Mouse (Mus musculus): ENCODE results near the gene Gm20388. TPM values are rescaled to one million over a fixed set of nuclear protein-coding genes. Genes with fewer than 3 reads are reported as not detected.
A peak's percentile ranks its signal among the peaks of the same experiment; 100 is the strongest.

Gene Gm20388
- total RNA-seq, 2 experiments from 2014 or later: 1.9 to 2.0 TPM

DNA sequence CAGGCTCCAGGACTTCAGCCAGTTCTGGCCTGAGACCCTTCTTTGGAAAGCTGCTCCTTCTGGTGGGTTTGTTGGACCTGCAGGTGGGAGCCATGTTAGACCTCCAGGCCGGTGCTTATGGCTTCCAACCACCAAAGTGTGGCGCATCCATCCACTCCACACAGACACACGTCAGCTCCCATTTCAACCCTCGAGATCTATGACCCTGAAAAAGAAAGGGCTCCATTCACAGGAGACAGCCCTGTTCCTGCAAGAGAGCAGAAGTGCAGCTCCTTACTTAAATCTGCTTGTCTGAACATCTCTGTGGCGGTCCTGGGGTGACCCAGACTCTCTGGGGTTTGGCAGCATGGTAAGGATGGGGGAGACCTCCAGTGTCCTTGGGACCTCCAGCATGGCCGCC lies 1182.9 kb downstream of the Gm20388 start:
- DNase-seq: no peak

GRCm38 (mm10) chr8:121104049-121104818 lies 1193.6 kb downstream of the Gm20388 start:
- peak; percentile 87 for DNase-seq

DNA sequence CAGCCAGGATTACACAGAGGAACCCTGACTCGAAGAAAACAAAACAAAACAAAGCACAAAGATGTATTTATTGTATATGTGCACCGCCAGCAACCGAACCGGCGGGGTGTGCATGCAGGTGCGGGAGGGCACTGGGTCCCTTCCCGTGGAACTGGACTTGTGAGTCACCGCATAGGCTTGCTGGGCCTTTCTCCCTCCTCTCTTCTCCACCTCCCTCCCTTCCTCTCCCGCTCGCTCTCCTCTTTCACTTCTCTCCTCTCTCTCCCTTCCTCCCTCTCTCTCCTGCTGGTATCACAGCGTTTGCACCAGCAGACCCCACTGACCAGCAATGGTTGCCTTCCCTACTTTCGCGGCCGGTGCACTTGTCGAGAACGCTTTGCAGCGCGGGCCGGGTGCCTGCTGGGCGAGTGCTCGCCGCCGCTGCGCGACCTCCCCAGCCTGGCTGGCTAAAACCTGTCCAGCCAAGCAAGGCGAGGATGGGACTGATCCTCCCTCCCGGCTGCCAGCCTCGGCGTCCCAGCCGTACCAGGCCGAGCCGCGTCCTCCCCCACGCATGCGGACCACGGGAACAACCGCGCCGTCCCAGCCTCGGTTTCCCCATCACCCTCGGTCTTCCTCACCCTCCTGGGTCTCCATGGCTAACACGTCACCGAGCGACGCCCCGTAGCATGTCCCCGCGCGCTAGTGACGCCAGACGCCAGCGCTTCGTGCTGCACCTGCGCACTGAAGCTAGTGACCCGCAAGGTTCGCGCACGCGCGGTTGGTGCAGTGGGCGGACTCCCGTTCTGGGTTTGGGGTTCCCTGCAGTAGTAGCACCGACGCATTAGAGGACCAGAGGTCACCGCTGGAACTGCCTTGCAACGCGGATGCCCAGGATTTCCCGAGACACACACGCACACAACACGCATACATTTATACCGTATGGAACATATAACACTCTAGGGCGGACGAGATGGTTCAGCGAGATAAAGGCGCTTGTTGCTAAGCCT lies 1197.3 kb downstream of the Gm20388 start, which contains the start of gene Mthfsd:
Gene Mthfsd, minus strand, starts transcription at position 725 of the 989 bp plus-strand sequence.
- DNase-seq: peak; percentile 99

- DNase-seq: no peak
Observed at GRCm38 (mm10) chr8:121108657-121109056, 1198.0 kb downstream of the Gm20388 start.

DNA sequence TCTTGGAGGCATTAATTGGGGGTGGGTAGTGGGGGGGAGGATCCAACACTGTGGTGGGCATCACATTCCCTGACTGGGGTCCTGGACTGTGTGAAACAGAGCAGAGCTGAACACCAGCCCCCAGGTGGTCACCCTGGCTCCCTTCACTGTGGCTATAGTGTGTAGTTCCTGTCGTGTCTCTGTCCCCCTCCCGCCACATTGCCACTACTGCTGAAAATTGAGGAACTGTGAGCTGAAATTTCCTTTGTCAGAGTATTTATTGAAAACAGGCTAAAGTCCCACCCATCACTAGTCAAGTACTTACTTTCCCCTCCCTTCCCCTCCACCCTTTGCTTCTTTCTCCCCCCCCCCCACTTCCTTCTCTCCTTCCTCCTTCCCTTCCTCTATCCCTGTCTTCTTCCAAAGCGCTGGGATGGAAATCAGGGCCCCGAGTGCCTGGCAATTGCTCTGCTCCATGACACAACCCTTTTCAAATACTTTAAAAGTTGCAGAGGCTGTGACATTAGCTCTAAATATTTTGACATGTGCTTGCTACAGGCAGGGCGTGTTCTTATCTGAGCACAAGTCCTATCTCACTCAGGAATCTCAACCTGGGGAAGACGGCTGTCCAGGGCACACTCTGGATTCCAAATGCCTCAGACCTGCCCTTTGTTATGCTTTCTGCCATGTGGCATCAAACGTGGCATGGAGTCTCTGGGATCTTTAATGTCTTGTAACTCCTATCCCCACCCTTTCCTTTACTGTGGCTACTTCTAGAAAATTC lies 1200.7 kb downstream of the Gm20388 start:
- DNase-seq: no peak

DNA sequence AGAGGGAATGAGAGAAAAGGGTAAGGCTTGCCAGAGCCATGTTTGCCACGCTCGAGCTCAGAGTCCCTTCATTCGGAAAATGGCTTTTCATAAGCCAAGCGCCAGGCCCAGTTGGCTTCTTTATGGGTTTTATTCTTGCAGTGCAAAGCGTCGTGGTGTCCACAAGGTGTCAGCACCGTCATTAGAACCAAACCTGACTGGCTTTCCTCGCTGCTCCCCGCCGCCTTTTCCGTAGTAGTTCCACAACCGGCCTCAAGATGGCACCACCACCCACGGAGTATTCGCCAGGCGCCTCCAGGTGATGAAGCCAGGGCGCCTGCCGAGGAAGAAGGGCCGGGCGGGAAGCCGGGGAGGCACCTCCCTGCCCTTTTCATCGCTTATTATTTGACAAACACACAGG lies 1202.6 kb downstream of the Gm20388 start:
- peak; percentile 98 for DNase-seq

- DNase-seq: no peak
Observed at GRCm38 (mm10) chr8:121115136-121115535, 1204.5 kb downstream of the Gm20388 start.

GRCm38 (mm10) chr8:121115948-121116347 lies 1205.3 kb downstream of the Gm20388 start, which contains the start of gene Foxc2:
TSS of gene Foxc2 (plus strand) at chr8:121116171.
- peak; percentile 87 for DNase-seq

GRCm38 (mm10) chr8:121116591-121117185 lies 1206.0 kb downstream of the Gm20388 start:
- peak; percentile 38 for DNase-seq

- no peak for DNase-seq
Observed at GRCm38 (mm10) chr8:121117186-121117651, 1206.6 kb downstream of the Gm20388 start.

GRCm38 (mm10) chr8:121117906-121118305 lies 1207.3 kb downstream of the Gm20388 start:
- DNase-seq: no peak

- DNase-seq: no peak
Observed at GRCm38 (mm10) chr8:121118634-121119420, 1208.2 kb downstream of the Gm20388 start.

DNA sequence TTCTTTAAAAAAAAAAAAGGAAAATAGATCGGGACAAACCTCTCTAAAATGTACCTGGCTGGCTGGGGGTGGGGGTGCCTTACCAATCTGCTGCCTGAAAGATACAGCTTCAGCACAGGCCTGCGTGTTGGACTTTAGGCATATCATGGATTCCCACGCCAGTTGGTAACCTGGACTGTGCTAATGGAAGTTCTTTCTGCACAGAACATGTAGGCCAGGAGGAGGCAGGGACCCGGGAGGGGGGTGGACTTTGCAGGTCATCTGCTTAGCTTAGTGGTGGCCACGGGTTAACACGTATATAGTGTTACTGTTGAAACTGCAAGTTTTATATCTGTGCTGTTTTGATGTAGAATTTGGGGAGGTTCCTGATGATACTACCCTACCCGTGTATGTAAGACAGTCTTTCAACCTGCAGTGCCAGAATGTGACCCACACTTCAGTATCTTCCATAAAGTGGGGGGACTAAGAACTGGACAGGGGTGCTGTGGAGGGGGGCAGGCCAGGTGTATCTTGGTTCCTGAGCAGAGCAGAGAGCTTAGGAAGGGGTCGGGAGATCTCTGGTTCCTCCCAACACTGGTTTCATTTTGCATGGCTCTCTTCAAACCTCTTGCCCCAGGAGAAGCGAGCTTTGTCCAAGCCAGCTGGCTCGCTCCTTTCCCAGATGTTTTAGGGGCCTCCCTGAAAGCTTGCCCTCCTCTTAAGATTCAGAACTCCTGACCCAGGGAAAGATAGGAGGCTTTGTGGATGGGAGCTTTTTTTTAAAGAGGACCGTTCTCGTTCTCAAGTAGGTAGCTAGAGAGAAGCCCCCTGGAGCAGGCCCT lies 1209.2 kb downstream of the Gm20388 start:
- DNase-seq: no peak

GRCm38 (mm10) chr8:121120456-121121419 lies 1210.1 kb downstream of the Gm20388 start:
- DNase-seq: no peak

- no peak for DNase-seq
Observed at GRCm38 (mm10) chr8:121121704-121122103, 1211.1 kb downstream of the Gm20388 start.

- DNase-seq: no peak
Observed at GRCm38 (mm10) chr8:121122368-121122767, 1211.7 kb downstream of the Gm20388 start.

- no peak for DNase-seq
Observed at GRCm38 (mm10) chr8:121123113-121123512, 1212.5 kb downstream of the Gm20388 start.

DNA sequence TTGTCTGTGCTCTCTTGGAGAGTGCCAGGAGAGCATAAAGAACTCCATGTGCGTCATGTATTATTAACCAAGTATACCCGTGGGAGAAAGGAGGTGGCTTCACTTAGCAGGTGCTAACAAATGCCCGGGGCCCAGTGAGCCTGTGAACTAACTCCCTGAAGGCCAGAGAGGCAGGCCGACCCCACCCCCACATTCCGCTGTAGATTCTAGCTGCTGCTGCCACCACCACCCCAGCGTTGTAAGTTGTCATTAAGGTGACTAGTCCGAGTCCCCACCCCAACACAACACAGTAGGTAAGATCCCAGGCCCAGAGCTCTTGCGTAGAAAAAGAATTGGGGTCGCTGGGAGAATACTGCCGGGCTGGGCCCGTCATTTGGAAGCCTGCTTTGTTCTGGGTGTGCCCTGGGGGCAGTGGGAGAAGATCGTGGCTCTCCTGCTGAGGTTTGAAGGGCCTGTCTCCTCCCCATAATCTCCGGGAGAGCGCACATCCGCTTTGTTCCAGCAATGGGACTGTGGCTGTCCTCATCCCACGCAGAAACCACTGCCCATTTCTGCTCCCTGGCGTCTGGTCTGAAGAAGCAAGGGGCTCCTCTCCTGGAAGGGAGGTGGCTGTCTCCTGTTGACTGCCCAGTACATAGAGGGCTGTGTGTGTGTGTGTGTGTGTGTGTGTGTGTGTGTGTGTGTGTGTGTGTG lies 1214.1 kb downstream of the Gm20388 start:
- no peak for DNase-seq
